Mouse (Mus musculus) forebrain, embryonic 14.5 days (tissue): ENCODE data around the gene Rab5if. TPM values are rescaled to one million over a fixed set of nuclear protein-coding genes. Genes with fewer than 3 reads are reported as not detected.
"Not testable (repeated sequence)": the region's sequence is repeated elsewhere in the genome, so short reads cannot be mapped to it uniquely, and the experiment has no call there.

ENCODE experiments used
- ATAC-seq: fragments of 200-750 bp; cut with Nextera tagmentation; 2 replicates; pipeline ENCODE4 v1.8.0; 2017; ENCODE audit warnings: mild to moderate bottlenecking, moderate library complexity
- DNase-seq: peaks from one replicate; pipeline ENCODE4 v3.0.0-alpha.2; 2015; ENCODE audit warnings: low spot score
- H3K27ac ChIP-seq: fragments of 300-500 bp; sonication (generic); 2 replicates; pipeline ENCODE4 v1.5.1; 2014; ENCODE audit warnings: low read depth, mild to moderate bottlenecking, control low read depth, low read length, moderate library complexity
- H3K27me3 ChIP-seq: fragments of 300-500 bp; sonication (generic); replicated peaks from 2 replicates; pipeline ENCODE4 v1.6.1; 2014; ENCODE audit warnings: low read length, control low read depth, mixed read lengths; ENCODE audit not compliant: control insufficient read depth, insufficient read depth
- H3K36me3 ChIP-seq: fragments of 300-500 bp; sonication (generic); 2 replicates; pipeline ENCODE4 v1.6.1; 2014; ENCODE audit warnings: low read length, control low read depth; ENCODE audit not compliant: control insufficient read depth, insufficient read depth
- H3K4me1 ChIP-seq: fragments of 300-500 bp; sonication (generic); 2 replicates; pipeline ENCODE4 v1.6.1; 2014; ENCODE audit warnings: antibody characterized with exemption, low read length, control low read depth; ENCODE audit not compliant: control insufficient read depth, insufficient read depth
- H3K4me2 ChIP-seq: fragments of 300-500 bp; sonication (generic); 2 replicates; pipeline ENCODE4 v1.6.1; 2014; ENCODE audit warnings: mild to moderate bottlenecking, control low read depth, low read length
- H3K4me3 ChIP-seq: fragments of 300-500 bp; sonication (generic); 2 replicates; pipeline ENCODE4 v1.5.1; 2014; ENCODE audit warnings: low read depth, low read length, control low read depth
- H3K9ac ChIP-seq: fragments of 300-500 bp; sonication (generic); 2 replicates; pipeline ENCODE4 v1.6.1; 2014; ENCODE audit warnings: mild to moderate bottlenecking, low read length, control low read depth, moderate library complexity
- H3K9me3 ChIP-seq: fragments of 300-500 bp; sonication (generic); replicated peaks from 2 replicates; pipeline ENCODE4 v1.6.1; 2016; ENCODE audit warnings: low read length, control low read depth, mixed read lengths; ENCODE audit not compliant: control insufficient read depth
- WGBS: fragments of 180-500 bp; shearing (Covaris S2); extraction: QIAGEN DNeasy Blood & Tissue Kit; methylation state at CpG from one replicate; pipeline ENCODE4 v1.1.7; 2014; 5-methylcytosine and 5-hydroxymethylcytosine counted together
- polyA plus RNA-seq: library from polyadenylated mRNA; unstranded; fragments of >200 nt; fragmentation: Nextera tagmentation; extraction: Ambion mirVana; gene quantifications from 2 replicates; pipeline ENCODE4 v1.2.1, GENCODE M21; 2014

Gene Rab5if
- polyA plus RNA-seq, 1 experiment from 2014 or later = 174 TPM

GRCm38 (mm10) chr2:156874760-156875510, 12.0 kb downstream of the Rab5if start:
- Histone ChIP-seq H3K4me1 (no peaks in the 10 kb centered on the region), H3K4me2 (no peak overlapping the region), H3K27me3 (no peaks in the 10 kb centered on the region), H3K4me3 (no peak overlapping the region), H3K9me3 (no peaks in the 10 kb centered on the region), H3K27ac (no peak overlapping the region), H3K36me3 (peaks cover 52% of the 10 kb centered on the region), H3K9ac (no peak overlapping the region)
- ATAC-seq = no peak
- WGBS = 95% methylated on average over 4 of the region's 4 CpGs
- no peak for DNase-seq

- 73% methylated on average over 9 of the region's 9 CpGs for WGBS
- no peak overlapping the region for H3K27ac ChIP-seq
- ATAC-seq = no peak
- no peaks in the 10 kb centered on the region for H3K4me1 ChIP-seq
- no peak overlapping the region for H3K9ac ChIP-seq
- H3K36me3 ChIP-seq = peaks cover 25% of the 10 kb centered on the region
- no peaks in the 10 kb centered on the region for H3K9me3 ChIP-seq
- no peak overlapping the region for H3K4me3 ChIP-seq
- no peak overlapping the region for H3K4me2 ChIP-seq
- DNase-seq = no peak
- H3K27me3 ChIP-seq = no peaks in the 10 kb centered on the region
These were observed 14.8 kb downstream of the Rab5if start for GRCm38 (mm10) chr2:156877726-156878125.

- ATAC-seq (no peak), DNase-seq (no peak)
- no peak overlapping the region for H3K4me2 ChIP-seq
- H3K27ac ChIP-seq = no peak overlapping the region
- no peak overlapping the region for H3K4me3 ChIP-seq
- no peaks in the 10 kb centered on the region for H3K9me3 ChIP-seq
- H3K27me3 ChIP-seq = no peaks in the 10 kb centered on the region
- H3K36me3 ChIP-seq = peaks cover 9% of the 10 kb centered on the region; the same call in 1 of the 2 replicates
- 68% methylated on average over 3 of the region's 3 CpGs for WGBS
- no peaks in the 10 kb centered on the region for H3K4me1 ChIP-seq
- no peak overlapping the region for H3K9ac ChIP-seq
These were observed 16.6 kb downstream of the Rab5if start for GRCm38 (mm10) chr2:156879541-156879940.

- ATAC-seq (no peak), DNase-seq (no peak)
- H3K27ac ChIP-seq = no peak overlapping the region
- no peak overlapping the region for H3K4me2 ChIP-seq
- WGBS = 36% methylated on average over 10 of the region's 10 CpGs
- H3K9me3 ChIP-seq = no peaks in the 10 kb centered on the region
- no peaks in the 10 kb centered on the region for H3K36me3 ChIP-seq
- H3K4me1 ChIP-seq = no peaks in the 10 kb centered on the region
- no peak overlapping the region for H3K9ac ChIP-seq
- no peaks in the 10 kb centered on the region for H3K27me3 ChIP-seq
- H3K4me3 ChIP-seq = no peak overlapping the region
These were observed 19.6 kb downstream of the Rab5if start for GRCm38 (mm10) chr2:156882431-156883001.

GRCm38 (mm10) chr2:156884396-156885211, 21.7 kb downstream of the Rab5if start:
- Histone ChIP-seq H3K9ac (no peak overlapping the region), H3K4me2 (no peak overlapping the region), H3K27me3 (no peaks in the 10 kb centered on the region), H3K4me1 (no peaks in the 10 kb centered on the region), H3K9me3 (no peaks in the 10 kb centered on the region), H3K36me3 (no peaks in the 10 kb centered on the region), H3K4me3 (no peak overlapping the region), H3K27ac (no peak overlapping the region)
- WGBS = 92% methylated on average over 10 of the region's 10 CpGs
- ATAC-seq (no peak), DNase-seq (no peak)

GRCm38 (mm10) chr2:156885666-156886065, 22.7 kb downstream of the Rab5if start:
- not testable (repeated sequence) for H3K4me3 ChIP-seq, H3K4me2 ChIP-seq, DNase-seq, H3K9ac ChIP-seq, H3K27me3 ChIP-seq, H3K9me3 ChIP-seq, H3K4me1 ChIP-seq, H3K36me3 ChIP-seq, H3K27ac ChIP-seq, ATAC-seq
- WGBS = 89% methylated on average over 2 of the region's 2 CpGs

- Histone ChIP-seq H3K27ac (no peak overlapping the region), H3K36me3 (no peaks in the 10 kb centered on the region), H3K9me3 (no peaks in the 10 kb centered on the region), H3K4me2 (no peak overlapping the region), H3K27me3 (no peaks in the 10 kb centered on the region), H3K4me1 (no peaks in the 10 kb centered on the region), H3K9ac (no peak overlapping the region), H3K4me3 (no peak overlapping the region)
- no peak for ATAC-seq
- 86% methylated on average over 10 of the region's 10 CpGs for WGBS
- no peak for DNase-seq
These were observed 23.2 kb downstream of the Rab5if start for GRCm38 (mm10) chr2:156886084-156886631.

- H3K27ac ChIP-seq = no peak within 1 kb of the TSS
- H3K4me1 ChIP-seq = no peaks in the 10 kb centered on the region
- no peak within 1 kb of the TSS for H3K4me2 ChIP-seq
- no peak for DNase-seq
- no peaks in the 10 kb centered on the region for H3K9me3 ChIP-seq
- 74% methylated on average over 6 of the region's 6 CpGs for WGBS
- no peak for ATAC-seq
- no peak within 1 kb of the TSS for H3K4me3 ChIP-seq
- H3K27me3 ChIP-seq = no peaks in the 10 kb centered on the region
- H3K36me3 ChIP-seq = no peaks in the 10 kb centered on the region
- H3K9ac ChIP-seq = no peak within 1 kb of the TSS
These were observed 24.1 kb downstream of the Rab5if start, which contains the start of gene Sla2 for GRCm38 (mm10) chr2:156887017-156887416. TSS of gene Sla2 (minus strand) at chr2:156887192.
